ENCODE assay signal across 13 mouse cellular contexts in the genomic region with DNA sequence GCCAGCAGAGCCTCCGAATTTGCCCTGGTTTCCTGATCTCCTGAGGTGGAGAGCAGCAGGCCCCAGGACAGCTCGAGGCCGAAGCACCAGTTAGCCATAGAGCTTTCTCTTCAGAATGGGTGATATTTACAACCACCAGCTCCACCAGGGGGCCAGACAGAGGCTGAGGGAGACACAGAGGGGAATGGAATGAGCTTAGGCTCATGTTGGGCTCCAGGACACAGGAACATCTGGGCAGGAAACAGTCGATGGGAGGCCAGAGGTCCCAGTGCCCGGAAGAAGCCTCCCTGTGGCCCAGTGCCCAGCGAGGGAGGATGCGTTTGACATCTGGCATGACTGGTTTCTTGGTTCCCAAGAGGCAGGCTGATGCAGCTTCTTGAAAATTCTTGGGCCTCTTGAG. TPM values are rescaled to one million over a fixed set of nuclear protein-coding genes. Genes with fewer than 3 reads are reported as not detected.
DNase-seq lines count a peak whose midpoint lies in the region; ATAC-seq and TF ChIP-seq lines count a peak whose summit lies in the region.
"Had no signal": no experiment of that assay in that cellular context is flagged by ENCODE, and none has a peak within 500 bp of the region (broad histone marks: within the 10 kb centered on the region; RNA-seq: fewer than 3 reads in every experiment).

No protein-coding gene starts in this region.

- no peaks in the 10 kb centered on the region for H3K36me3 ChIP-seq in heart, postnatal 0 days (replicated peaks; ENCODE audit: control insufficient read depth, insufficient read depth, low read length)
- no peaks in the 10 kb centered on the region for H3K36me3 ChIP-seq in heart, embryonic 12.5 days
- no peaks in the 10 kb centered on the region for H3K36me3 ChIP-seq in stomach, postnatal 0 days (ENCODE audit: control insufficient read depth, insufficient read depth, low read length)

- no peak overlapping the region for H3K4me2 ChIP-seq in heart, postnatal 0 days (ENCODE audit: low read depth, low read length)
- no peak overlapping the region for H3K4me2 ChIP-seq in heart, embryonic 12.5 days
- no peak overlapping the region for H3K4me2 ChIP-seq in stomach, postnatal 0 days (replicated peaks; ENCODE audit: low read depth)
- H3K4me2 ChIP-seq: hindbrain, embryonic 15.5 days had no signal

- 60% methylated on average over 7 of the region's 7 CpGs for WGBS in heart, postnatal 0 days
- 76% methylated on average over 7 of the region's 7 CpGs for WGBS in heart, embryonic 12.5 days
- 78% methylated on average over 7 of the region's 7 CpGs for WGBS in stomach, postnatal 0 days

- no peak for DNase-seq in heart, postnatal 0 days (ENCODE audit: low spot score)
- DNase-seq in ovary, postnatal 14 days (ENCODE audit: low spot score), result peak; percentile 5
- no peak for DNase-seq in ovary, postnatal 10 days (ENCODE audit: low spot score)
- peak; percentile 21 to 34 for DNase-seq in kidney, adult 8-10 months
- no peak for DNase-seq in stomach, postnatal 0 days (ENCODE audit: low spot score)
- no peak for DNase-seq in urinary bladder, postnatal 10 days (ENCODE audit: low spot score)
- DNase-seq: embryo, embryonic 11 days; layer of hippocampus, postnatal 36 days had no signal

- no peak overlapping the region for H3K27ac ChIP-seq in heart, postnatal 0 days (ENCODE audit: low read depth)
- no peak overlapping the region for H3K27ac ChIP-seq in heart, embryonic 12.5 days (ENCODE audit: poor library complexity, severe bottlenecking)
- H3K27ac ChIP-seq in stomach, postnatal 0 days (replicated peaks), result no peak overlapping the region
- H3K27ac ChIP-seq: hindbrain, embryonic 15.5 days had no signal

- no peaks in the 10 kb centered on the region for H3K27me3 ChIP-seq in heart, postnatal 0 days (ENCODE audit: control insufficient read depth, insufficient read depth, low read length)
- no peaks in the 10 kb centered on the region for H3K27me3 ChIP-seq in heart, embryonic 12.5 days (replicated peaks)
- no peaks in the 10 kb centered on the region for H3K27me3 ChIP-seq in stomach, postnatal 0 days (ENCODE audit: control insufficient read depth, insufficient read depth, low read length)
- H3K27me3 ChIP-seq: hindbrain, embryonic 15.5 days had no signal

- TF ChIP-seq CTCF in heart, postnatal 0 days (IDR thresholded peaks at IDR 0.05; ENCODE audit: low read depth), result peak; percentile 39
- peak; percentile 37 for TF ChIP-seq CTCF in stomach, postnatal 0 days (IDR thresholded peaks at IDR 0.05; ENCODE audit: low read depth)

- peak; percentile 49; the same call in 1 of the 2 replicates for TF ChIP-seq EP300 in heart, postnatal 0 days (IDR thresholded peaks at IDR 0.05; ENCODE audit: low read depth)
- TF ChIP-seq EP300 in stomach, postnatal 0 days (optimal IDR thresholded peaks at IDR 0.05), result no peak

- no peaks in the 10 kb centered on the region for H3K9me3 ChIP-seq in heart, postnatal 0 days (replicated peaks; ENCODE audit: control insufficient read depth, low read length)
- no peaks in the 10 kb centered on the region for H3K9me3 ChIP-seq in heart, embryonic 12.5 days (replicated peaks)
- H3K9me3 ChIP-seq in stomach, postnatal 0 days (ENCODE audit: control insufficient read depth, low read length), result no peaks in the 10 kb centered on the region
- H3K9me3 ChIP-seq: hindbrain, embryonic 15.5 days had no signal

- no peak overlapping the region for H3K9ac ChIP-seq in heart, postnatal 0 days (replicated peaks; ENCODE audit: low read depth, low read length)
- no peak overlapping the region for H3K9ac ChIP-seq in heart, embryonic 12.5 days
- no peak overlapping the region for H3K9ac ChIP-seq in stomach, postnatal 0 days (ENCODE audit: low read length)
- H3K9ac ChIP-seq: hindbrain, embryonic 15.5 days had no signal

- 0 out of 2 replicates have a peak, but pooled peaks cover 4% of the 10 kb centered on the region for H3K4me1 ChIP-seq in heart, postnatal 0 days (ENCODE audit: control insufficient read depth, insufficient read depth)
- H3K4me1 ChIP-seq in heart, embryonic 12.5 days (replicated peaks), result no peaks in the 10 kb centered on the region
- H3K4me1 ChIP-seq in stomach, postnatal 0 days (replicated peaks; ENCODE audit: control insufficient read depth, insufficient read depth), result no peaks in the 10 kb centered on the region

- H3K4me3 ChIP-seq in heart, postnatal 0 days (ENCODE audit: low read depth, low read length), result no peak overlapping the region
- no peak overlapping the region for H3K4me3 ChIP-seq in heart, embryonic 12.5 days
- H3K4me3 ChIP-seq in stomach, postnatal 0 days (ENCODE audit: low read depth, low read length), result no peak overlapping the region
- H3K4me3 ChIP-seq: hindbrain, embryonic 15.5 days had no signal

- ATAC-seq in heart, postnatal 0 days (ENCODE audit: insufficient read depth, low read depth), result no peak
- no peak for ATAC-seq in heart, embryonic 12.5 days (ENCODE audit: insufficient number of reproducible peaks, low FRiP score)
- ATAC-seq in stomach, postnatal 0 days (ENCODE audit: low FRiP score, low TSS enrichment), result no peak
- ATAC-seq in erythroid progenitor cell, adult 5-6 weeks (replicated peaks; ENCODE audit: low FRiP score, poor library complexity, severe bottlenecking), result no peak

RNA-seq across cellular contexts. Expression of a gene that starts 17.8 kb away (rescaled TPM):
- total RNA-seq in heart, postnatal 0 days (2014; rRNA removed; ENCODE audit: low replicate concordance), result 1.4 TPM in 1 of 2 replicates, not detected in the other
- 0.10 TPM in 1 of 2 replicates, not detected in the other for polyA plus RNA-seq in heart, postnatal 0 days (2015; fragmentation: Nextera tagmentation; extraction: Ambion mirVana)
- 0.15 TPM in 1 of 2 replicates, not detected in the other for polyA plus RNA-seq in heart, embryonic 12.5 days (2016; fragmentation: Nextera tagmentation; extraction: Ambion mirVana)
- polyA plus RNA-seq in stomach, postnatal 0 days (2015; fragmentation: Nextera tagmentation; extraction: Ambion mirVana), result 0.21 and 0.22 TPM in 2 replicates
- not detected in 2 replicates for total RNA-seq in erythroid progenitor cell, adult 5-6 weeks (2015; ENCODE audit: low replicate concordance)
- total RNA-seq in erythroid progenitor cell, adult 5-6 weeks (2017; ENCODE audit: low replicate concordance), result not detected in 2 replicates
- total RNA-seq: heart, adult 18-20 months; layer of hippocampus, postnatal 36 days; megakaryocyte, adult 5-6 weeks had no signal

Comparison
In these comparisons a context has a peak if more than half of its experiments do, and no peak if none do; other contexts are left out.
1. DNase-seq: peak in ovary, postnatal 14 days (single experiment) and kidney, adult 8-10 months (2 of 2); none in heart, postnatal 0 days (single experiment), ovary, postnatal 10 days (single experiment), stomach, postnatal 0 days (single experiment) and urinary bladder, postnatal 10 days (single experiment).